ENCODE assay signal across 14 mouse cellular contexts in genomic region chr16:7352808-7353207, GRCm38 (mm10).
DNase-seq lines count a peak whose midpoint lies in the region; ATAC-seq lines count a peak whose summit lies in the region.
"Had no signal": no experiment of that assay in that cellular context is flagged by ENCODE, and none has a peak within 500 bp of the region (broad histone marks: within the 10 kb centered on the region; RNA-seq: fewer than 3 reads in every experiment).

No protein-coding gene starts in this region.

- ATAC-seq in kidney, embryonic 15.5 days (replicated peaks; ENCODE audit: low FRiP score) = 0 out of 2 replicates have a peak, but pooled peaks have one; percentile 15
- no peak for ATAC-seq in kidney, embryonic 14.5 days (ENCODE audit: low FRiP score, low TSS enrichment)
- ATAC-seq in megakaryocyte, adult 5-6 weeks (ENCODE audit: poor library complexity, severe bottlenecking) = no peak
- ATAC-seq in hindbrain, embryonic 15.5 days (ENCODE audit: low FRiP score, low read depth) = 0 out of 2 replicates have a peak, but pooled peaks have one; percentile 48
- no peak for ATAC-seq in forebrain, embryonic 13.5 days

- H3K4me1 ChIP-seq in kidney, embryonic 15.5 days = peaks cover 4% of the 10 kb centered on the region; the same call in 1 of the 2 replicates
- no peaks in the 10 kb centered on the region for H3K4me1 ChIP-seq in kidney, embryonic 14.5 days (ENCODE audit: control insufficient read depth, insufficient read depth, low read length)
- H3K4me1 ChIP-seq in megakaryocyte, embryonic 14.5 days = no peaks in the 10 kb centered on the region
- H3K4me1 ChIP-seq in hindbrain, embryonic 15.5 days (replicated peaks) = peaks cover 15% of the 10 kb centered on the region
- H3K4me1 ChIP-seq in forebrain, embryonic 13.5 days = peaks cover 3% of the 10 kb centered on the region

- no peak overlapping the region for H3K27ac ChIP-seq in kidney, embryonic 15.5 days
- H3K27ac ChIP-seq in kidney, embryonic 14.5 days (ENCODE audit: low read depth, low read length) = no peak overlapping the region
- peak overlapping the region; percentile 57 for H3K27ac ChIP-seq in hindbrain, embryonic 15.5 days (replicated peaks)
- no peak overlapping the region for H3K27ac ChIP-seq in forebrain, embryonic 13.5 days
- H3K27ac ChIP-seq: left cerebral cortex, adult 2 months; limb, embryonic 15.5 days had no signal

- peak; percentile 23 for DNase-seq in ZHBTc4 (ENCODE audit: low read depth, low spot score)
- DNase-seq in spleen, postnatal 14 days (ENCODE audit: low spot score in 2 of 2) = no peak
- DNase-seq: cerebellum, adult 11 months; heart, postnatal 36 days; kidney, adult 9 months had no signal

- 55% methylated on average over 16 of the region's 16 CpGs for WGBS in kidney, embryonic 15.5 days
- 61% methylated on average over 16 of the region's 16 CpGs for WGBS in kidney, embryonic 14.5 days
- 61% methylated on average over 16 of the region's 16 CpGs for WGBS in hindbrain, embryonic 15.5 days
- WGBS in forebrain, embryonic 13.5 days = 66% methylated on average over 16 of the region's 16 CpGs

- no peak overlapping the region for H3K9ac ChIP-seq in kidney, embryonic 15.5 days
- no peak overlapping the region for H3K9ac ChIP-seq in kidney, embryonic 14.5 days (ENCODE audit: low read depth, low read length)
- H3K9ac ChIP-seq in hindbrain, embryonic 15.5 days = no peak overlapping the region
- no peak overlapping the region for H3K9ac ChIP-seq in forebrain, embryonic 13.5 days
- H3K9ac ChIP-seq: limb, embryonic 15.5 days had no signal

- no peaks in the 10 kb centered on the region for H3K27me3 ChIP-seq in kidney, embryonic 15.5 days
- no peaks in the 10 kb centered on the region for H3K27me3 ChIP-seq in kidney, embryonic 14.5 days (ENCODE audit: control insufficient read depth, insufficient read depth, low read length)
- no peaks in the 10 kb centered on the region for H3K27me3 ChIP-seq in megakaryocyte, embryonic 14.5 days (replicated peaks)
- H3K27me3 ChIP-seq in hindbrain, embryonic 15.5 days = no peaks in the 10 kb centered on the region
- H3K27me3 ChIP-seq in forebrain, embryonic 13.5 days = peaks cover 50% of the 10 kb centered on the region
- H3K27me3 ChIP-seq: limb, embryonic 15.5 days had no signal

- H3K4me3 ChIP-seq in kidney, embryonic 15.5 days (replicated peaks) = no peak overlapping the region
- no peak overlapping the region for H3K4me3 ChIP-seq in kidney, embryonic 14.5 days (ENCODE audit: low read length)
- H3K4me3 ChIP-seq in megakaryocyte, embryonic 14.5 days (replicated peaks) = peak overlapping the region; percentile 23
- no peak overlapping the region for H3K4me3 ChIP-seq in hindbrain, embryonic 15.5 days
- H3K4me3 ChIP-seq in forebrain, embryonic 13.5 days = no peak overlapping the region
- H3K4me3 ChIP-seq: left cerebral cortex, adult 2 months; limb, embryonic 15.5 days; myocyte had no signal

- no peaks in the 10 kb centered on the region for H3K9me3 ChIP-seq in kidney, embryonic 15.5 days (replicated peaks)
- no peaks in the 10 kb centered on the region for H3K9me3 ChIP-seq in kidney, embryonic 14.5 days (ENCODE audit: control insufficient read depth, low read length)
- H3K9me3 ChIP-seq in megakaryocyte, embryonic 14.5 days = peaks cover 9% of the 10 kb centered on the region; the same call in 1 of the 2 replicates
- no peaks in the 10 kb centered on the region for H3K9me3 ChIP-seq in hindbrain, embryonic 15.5 days
- no peaks in the 10 kb centered on the region for H3K9me3 ChIP-seq in forebrain, embryonic 13.5 days (replicated peaks)
- H3K9me3 ChIP-seq: limb, embryonic 15.5 days had no signal

- 0 out of 2 replicates have a peak overlapping the region, but pooled peaks have one; percentile 17 for H3K4me2 ChIP-seq in kidney, embryonic 15.5 days
- no peak overlapping the region for H3K4me2 ChIP-seq in kidney, embryonic 14.5 days (replicated peaks; ENCODE audit: low read depth, low read length)
- H3K4me2 ChIP-seq in hindbrain, embryonic 15.5 days = no peak overlapping the region
- no peak overlapping the region for H3K4me2 ChIP-seq in forebrain, embryonic 13.5 days
- H3K4me2 ChIP-seq: limb, embryonic 15.5 days had no signal

- H3K36me3 ChIP-seq in kidney, embryonic 15.5 days = no peaks in the 10 kb centered on the region
- H3K36me3 ChIP-seq in kidney, embryonic 14.5 days (ENCODE audit: control insufficient read depth, insufficient read depth, low read length) = no peaks in the 10 kb centered on the region
- H3K36me3 ChIP-seq in megakaryocyte, embryonic 14.5 days (replicated peaks; ENCODE audit: low read length) = no peaks in the 10 kb centered on the region
- H3K36me3 ChIP-seq in hindbrain, embryonic 15.5 days = no peaks in the 10 kb centered on the region
- no peaks in the 10 kb centered on the region for H3K36me3 ChIP-seq in forebrain, embryonic 13.5 days (ENCODE audit: poor library complexity, severe bottlenecking)
- H3K36me3 ChIP-seq: limb, embryonic 15.5 days had no signal

Comparison
In these comparisons a context has a peak if more than half of its experiments do, and no peak if none do; other contexts are left out.
1. ATAC-seq: peak in kidney, embryonic 15.5 days (single experiment) and hindbrain, embryonic 15.5 days (single experiment); none in kidney, embryonic 14.5 days (single experiment), megakaryocyte, adult 5-6 weeks (single experiment) and forebrain, embryonic 13.5 days (single experiment).